Mouse (Mus musculus) heart, embryonic 16.5 days (tissue): ENCODE measurements at regions not wholly inside any gene's neighbourhood (a gene's known extent, or its start where the extent isn't known, plus 50 kb on each side); places are given as distances from the start of the nearest gene placed in this dataset.

Experiments
- ATAC-seq: fragments of 200-750 bp; cut with Nextera tagmentation; replicated peaks from 2 replicates; pipeline ENCODE4 v1.8.0; 2017; ENCODE audit warnings: moderate number of reproducible peaks; ENCODE audit not compliant: insufficient read depth, low FRiP score; ENCODE audit errors: extremely low read depth
- H3K27ac ChIP-seq: fragments of 300-500 bp; sonication (generic); 2 replicates; pipeline ENCODE4 v1.5.1; 2014; ENCODE audit warnings: mild to moderate bottlenecking, low read length, control low read depth, moderate library complexity
- H3K27me3 ChIP-seq: fragments of 300-500 bp; sonication (generic); 2 replicates; pipeline ENCODE4 v1.6.1; 2014; ENCODE audit warnings: low read length, mixed read lengths; ENCODE audit not compliant: control insufficient read depth, insufficient read depth
- H3K36me3 ChIP-seq: fragments of 300-500 bp; sonication (generic); 2 replicates; pipeline ENCODE4 v1.6.1; 2014; ENCODE audit not compliant: control insufficient read depth, insufficient read depth
- H3K4me1 ChIP-seq: fragments of 300-500 bp; sonication (generic); 2 replicates; pipeline ENCODE4 v1.6.1; 2014; ENCODE audit warnings: low read length, mixed read lengths; ENCODE audit not compliant: control insufficient read depth, insufficient read depth
- H3K4me2 ChIP-seq: fragments of 300-500 bp; sonication (generic); 2 replicates; pipeline ENCODE4 v1.6.1; 2014; ENCODE audit warnings: low read depth, mild to moderate bottlenecking, control low read depth, low read length
- H3K4me3 ChIP-seq: fragments of 300-500 bp; sonication (generic); 2 replicates; pipeline ENCODE4 v1.5.1; 2014; ENCODE audit warnings: mild to moderate bottlenecking, control low read depth, low read length
- H3K9ac ChIP-seq: fragments of 300-500 bp; sonication (generic); 2 replicates; pipeline ENCODE4 v1.6.1; 2014; ENCODE audit warnings: low read length, control low read depth
- H3K9me3 ChIP-seq: fragments of 300-500 bp; sonication (generic); replicated peaks from 2 replicates; pipeline ENCODE4 v1.6.1; 2016; ENCODE audit warnings: low read length; ENCODE audit not compliant: control insufficient read depth
- WGBS: fragments of 180-500 bp; shearing (Covaris S2); extraction: QIAGEN DNeasy Blood & Tissue Kit; methylation state at CpG from one replicate; pipeline ENCODE4 v1.1.7; 2014; 5-methylcytosine and 5-hydroxymethylcytosine counted together

GRCm38 (mm10) chr3:133726831-133727230, 181.9 kb upstream of the Tet2 start:
- no peaks in the 10 kb centered on the region for H3K36me3 ChIP-seq
- no peak overlapping the region for H3K9ac ChIP-seq
- no peaks in the 10 kb centered on the region for H3K27me3 ChIP-seq
- ATAC-seq, result no peak
- 81% methylated on average over 6 of the region's 6 CpGs for WGBS
- H3K9me3 ChIP-seq, result no peaks in the 10 kb centered on the region
- no peak overlapping the region for H3K27ac ChIP-seq
- no peak overlapping the region for H3K4me3 ChIP-seq
- H3K4me2 ChIP-seq, result no peak overlapping the region
- H3K4me1 ChIP-seq, result no peaks in the 10 kb centered on the region

- Histone ChIP-seq H3K9me3 (no peaks in the 10 kb centered on the region), H3K27ac (no peak overlapping the region), H3K4me1 (no peaks in the 10 kb centered on the region), H3K9ac (no peak overlapping the region), H3K4me2 (no peak overlapping the region), H3K4me3 (no peak overlapping the region), H3K27me3 (no peaks in the 10 kb centered on the region), H3K36me3 (no peaks in the 10 kb centered on the region)
- 53% methylated on average over 1 of the region's 1 CpGs for WGBS
- no peak for ATAC-seq
These were observed 190.7 kb upstream of the Tet2 start for GRCm38 (mm10) chr3:133735603-133736002.

- ATAC-seq, result 0 out of 2 replicates have a peak, but pooled peaks have one; percentile 41
- WGBS, result 32% methylated on average over 2 of the region's 2 CpGs
- no peak overlapping the region for H3K4me2 ChIP-seq
These were observed 194.0 kb upstream of the Tet2 start for GRCm38 (mm10) chr3:133738936-133739335.

GRCm38 (mm10) chr3:133744552-133745118, 199.7 kb upstream of the Tet2 start:
- Histone ChIP-seq H3K4me1 (no peaks in the 10 kb centered on the region), H3K36me3 (no peaks in the 10 kb centered on the region), H3K27ac (no peak overlapping the region), H3K9me3 (no peaks in the 10 kb centered on the region), H3K27me3 (no peaks in the 10 kb centered on the region), H3K4me2 (no peak overlapping the region), H3K4me3 (no peak overlapping the region), H3K9ac (no peak overlapping the region)
- ATAC-seq, result no peak
- 66% methylated on average over 4 of the region's 4 CpGs for whole genome bisulfite sequencing

More at GRCm38 (mm10) chr3:133738936-133739335, 194.0 kb upstream of the Tet2 start:
- no peak overlapping the region for H3K9ac ChIP-seq
- H3K9me3 ChIP-seq, result no peaks in the 10 kb centered on the region
- no peak overlapping the region for H3K27ac ChIP-seq
- no peaks in the 10 kb centered on the region for H3K27me3 ChIP-seq
- no peak overlapping the region for H3K4me3 ChIP-seq
- no peaks in the 10 kb centered on the region for H3K4me1 ChIP-seq
- no peaks in the 10 kb centered on the region for H3K36me3 ChIP-seq

GRCm38 (mm10) chr3:133748756-133749737, 204.1 kb upstream of the Tet2 start:
- Histone ChIP-seq H3K4me1 (0 out of 2 replicates have a peak, but pooled peaks cover under 1% of the 10 kb centered on the region), H3K27me3 (no peaks in the 10 kb centered on the region), H3K9ac (no peak overlapping the region), H3K4me2 (no peak overlapping the region), H3K36me3 (no peaks in the 10 kb centered on the region), H3K4me3 (no peak overlapping the region), H3K9me3 (no peaks in the 10 kb centered on the region), H3K27ac (no peak overlapping the region)
- 84% methylated on average over 10 of the region's 10 CpGs for WGBS
- no peak for ATAC-seq

- ATAC-seq, result no peak
- WGBS, result 76% methylated on average over 8 of the region's 8 CpGs
- Histone ChIP-seq H3K27me3 (no peaks in the 10 kb centered on the region), H3K4me2 (no peak overlapping the region), H3K36me3 (no peaks in the 10 kb centered on the region), H3K4me1 (peaks cover 9% of the 10 kb centered on the region), H3K9me3 (no peaks in the 10 kb centered on the region), H3K4me3 (no peak overlapping the region), H3K9ac (no peak overlapping the region), H3K27ac (no peak overlapping the region)
These were observed 205.1 kb upstream of the Tet2 start for GRCm38 (mm10) chr3:133750061-133750460.

GRCm38 (mm10) chr3:133750606-133751005, 205.7 kb upstream of the Tet2 start:
- H3K4me3 ChIP-seq, result no peak overlapping the region
- H3K36me3 ChIP-seq, result no peaks in the 10 kb centered on the region
- no peak for ATAC-seq
- H3K27ac ChIP-seq, result no peak overlapping the region
- H3K4me1 ChIP-seq, result peaks cover 9% of the 10 kb centered on the region
- H3K9ac ChIP-seq, result no peak overlapping the region
- H3K9me3 ChIP-seq, result no peaks in the 10 kb centered on the region
- H3K4me2 ChIP-seq, result no peak overlapping the region
- WGBS, result 87% methylated on average over 3 of the region's 3 CpGs
- H3K27me3 ChIP-seq, result no peaks in the 10 kb centered on the region

- no peak overlapping the region for H3K27ac ChIP-seq
- WGBS, result 19% methylated on average over 3 of the region's 3 CpGs
- H3K9ac ChIP-seq, result no peak overlapping the region
- no peaks in the 10 kb centered on the region for H3K9me3 ChIP-seq
- peaks cover 9% of the 10 kb centered on the region for H3K4me1 ChIP-seq
- peak overlapping the region; percentile 26; the same call in 1 of the 2 replicates for H3K4me2 ChIP-seq
- H3K27me3 ChIP-seq, result no peaks in the 10 kb centered on the region
- H3K4me3 ChIP-seq, result no peak overlapping the region
- H3K36me3 ChIP-seq, result no peaks in the 10 kb centered on the region
- ATAC-seq, result no peak
These were observed 206.1 kb upstream of the Tet2 start for GRCm38 (mm10) chr3:133751011-133751410.

GRCm38 (mm10) chr3:133751565-133751964, 206.6 kb upstream of the Tet2 start:
- peak overlapping the region; percentile 26; the same call in 1 of the 2 replicates for H3K4me2 ChIP-seq

More at GRCm38 (mm10) chr3:133751565-133751964, 206.6 kb upstream of the Tet2 start:
- no peaks in the 10 kb centered on the region for H3K27me3 ChIP-seq
- H3K4me3 ChIP-seq, result no peak overlapping the region
- H3K9ac ChIP-seq, result no peak overlapping the region
- peaks cover 9% of the 10 kb centered on the region for H3K4me1 ChIP-seq
- H3K27ac ChIP-seq, result no peak overlapping the region
- ATAC-seq, result no peak
- no peaks in the 10 kb centered on the region for H3K9me3 ChIP-seq
- WGBS, result 24% methylated on average over 4 of the region's 4 CpGs
- H3K36me3 ChIP-seq, result no peaks in the 10 kb centered on the region
